14 mouse cellular contexts compared by ENCODE assay signal in the genomic region with DNA sequence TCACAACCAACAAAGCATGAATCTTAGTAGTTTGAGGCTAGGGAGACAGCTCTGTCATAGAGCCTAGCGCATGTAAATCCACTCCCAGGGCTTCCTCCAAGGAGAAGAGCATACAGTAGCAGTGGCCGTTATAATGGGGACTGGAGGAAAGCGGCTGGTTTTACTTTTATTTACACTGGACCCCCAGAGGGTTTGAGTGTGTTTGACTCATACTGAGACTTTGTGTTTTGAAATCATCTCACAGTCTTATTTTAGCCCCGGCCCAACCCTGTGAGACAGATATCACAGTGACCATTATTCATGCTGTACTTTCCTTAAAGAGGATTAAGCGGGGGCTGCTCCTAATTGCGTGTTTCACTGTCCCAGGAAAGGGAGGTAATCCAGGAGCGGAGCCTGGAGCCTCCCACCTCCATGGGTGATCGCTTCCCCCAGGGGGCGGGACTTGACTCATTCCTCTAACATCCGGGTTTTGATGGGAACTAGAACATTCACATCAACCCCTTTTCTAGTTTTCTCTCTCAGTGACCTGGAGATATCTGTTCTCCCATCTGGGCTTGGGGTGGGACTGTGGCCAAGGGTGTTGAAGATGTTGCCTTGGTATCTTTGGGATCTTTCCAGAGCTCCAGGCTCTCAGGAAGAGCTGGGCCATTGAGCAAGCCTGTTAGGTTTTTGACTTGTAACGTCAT. TPM values are rescaled to one million over a fixed set of nuclear protein-coding genes. Genes with fewer than 3 reads are reported as not detected.
A peak's percentile ranks its signal among the peaks of the same experiment; 100 is the strongest.
DNase-seq lines count a peak whose midpoint lies in the region; ATAC-seq and TF ChIP-seq lines count a peak whose summit lies in the region.
"Had no signal": no experiment of that assay in that cellular context is flagged by ENCODE, and none has a peak within 500 bp of the region (broad histone marks: within the 10 kb centered on the region; RNA-seq: fewer than 3 reads in every experiment).

No protein-coding gene starts in this region.

- no peaks in the 10 kb centered on the region; the same call in 1 of the 2 replicates for H3K4me1 ChIP-seq in kidney, postnatal 0 days (replicated peaks; ENCODE audit: insufficient read depth, low read length)
- peaks cover 36% of the 10 kb centered on the region for H3K4me1 ChIP-seq in hindbrain, embryonic 10.5 days (replicated peaks)
- H3K4me1 ChIP-seq: hindbrain, embryonic 15.5 days had no signal

- H3K4me3 ChIP-seq in kidney, postnatal 0 days (replicated peaks; ENCODE audit: low read depth, low read length) = no peak overlapping the region
- no peak overlapping the region for H3K4me3 ChIP-seq in C2C12 (ENCODE audit: insufficient read depth, poor library complexity, severe bottlenecking)
- no peak overlapping the region for H3K4me3 ChIP-seq in hindbrain, embryonic 10.5 days
- H3K4me3 ChIP-seq: forebrain, embryonic 10.5 days; hindbrain, embryonic 15.5 days had no signal

- H3K9me3 ChIP-seq in kidney, postnatal 0 days (replicated peaks; ENCODE audit: low read length) = no peaks in the 10 kb centered on the region
- no peaks in the 10 kb centered on the region for H3K9me3 ChIP-seq in hindbrain, embryonic 10.5 days
- H3K9me3 ChIP-seq: forebrain, embryonic 10.5 days; hindbrain, embryonic 15.5 days had no signal

- no peak for ATAC-seq in kidney, postnatal 0 days (replicated peaks; ENCODE audit: low FRiP score, low read depth)
- ATAC-seq: liver, postnatal 0 days had no signal

- H3K36me3 ChIP-seq in kidney, postnatal 0 days (ENCODE audit: insufficient read depth, low read length) = no peaks in the 10 kb centered on the region
- H3K36me3 ChIP-seq in C2C12 (ENCODE audit: control insufficient read depth, insufficient read depth) = no peaks in the 10 kb centered on the region
- no peaks in the 10 kb centered on the region for H3K36me3 ChIP-seq in hindbrain, embryonic 10.5 days
- H3K36me3 ChIP-seq: forebrain, embryonic 10.5 days; hindbrain, embryonic 15.5 days had no signal

- H3K27me3 ChIP-seq in kidney, postnatal 0 days (ENCODE audit: insufficient read depth, low read length) = no peaks in the 10 kb centered on the region
- H3K27me3 ChIP-seq in C2C12 (ENCODE audit: control insufficient read depth, insufficient read depth, insufficient read length) = no peaks in the 10 kb centered on the region
- no peaks in the 10 kb centered on the region for H3K27me3 ChIP-seq in hindbrain, embryonic 10.5 days (ENCODE audit: insufficient read depth, poor library complexity, severe bottlenecking)
- H3K27me3 ChIP-seq: hindbrain, embryonic 15.5 days had no signal

- H3ac ChIP-seq in C2C12 (ENCODE audit: control insufficient read depth, insufficient read length, low read depth) = no peak overlapping the region

- no peak overlapping the region for H3K27ac ChIP-seq in kidney, postnatal 0 days
- H3K27ac ChIP-seq in hindbrain, embryonic 10.5 days = no peak overlapping the region
- H3K27ac ChIP-seq: forebrain, embryonic 10.5 days; hindbrain, embryonic 15.5 days had no signal

- peaks cover 17% of the 10 kb centered on the region for H3K79me2 ChIP-seq in C2C12 (ENCODE audit: control insufficient read depth, insufficient read depth)

- WGBS in kidney, postnatal 0 days = 30% methylated on average over 11 of the region's 11 CpGs
- WGBS in hindbrain, embryonic 10.5 days = 61% methylated on average over 11 of the region's 11 CpGs

- intact Hi-C loops in gastrocnemius, postnatal 14 days (cut with DNase I; ENCODE audit: low total_unique reads) = no loop called here

- H3K79me3 ChIP-seq in C2C12 (ENCODE audit: low read depth) = no peaks in the 10 kb centered on the region

- DNase-seq in adrenal gland, adult (ENCODE audit: inconsistent age in 2 of 2, low spot score in 1 of 2) = peak; percentile 22 to 56
- no peak for DNase-seq in adrenal gland, postnatal 4 days (ENCODE audit: low spot score in 2 of 2)
- peak; percentile 41 for DNase-seq in kidney, postnatal 0 days (ENCODE audit: low spot score)
- no peak for DNase-seq in kidney, adult 18-20 months
- DNase-seq in gastrocnemius, postnatal 14 days = peak; percentile 50
- no peak for DNase-seq in retina, postnatal 1 day
- no peak for DNase-seq in hindbrain, embryonic 10.5 days (ENCODE audit: low spot score)
- DNase-seq: cerebellum, adult 2 months; liver, postnatal 0 days; thymus, adult 18-20 months had no signal

- no peak overlapping the region for H3K9ac ChIP-seq in kidney, postnatal 0 days (ENCODE audit: low read depth, low read length)
- H3K9ac ChIP-seq: hindbrain, embryonic 15.5 days; liver, postnatal 0 days had no signal

- H3K4me2 ChIP-seq in kidney, postnatal 0 days (ENCODE audit: low read length) = no peak overlapping the region
- H3K4me2 ChIP-seq: hindbrain, embryonic 15.5 days had no signal

- TF ChIP-seq CTCF in kidney, postnatal 0 days (IDR thresholded peaks at IDR 0.05; ENCODE audit: low read depth) = no peak
- no peak for TF ChIP-seq CTCF in C2C12 (IDR thresholded peaks at IDR 0.05; ENCODE audit: control insufficient read depth, insufficient read depth, insufficient read length)

TF ChIP-seq in C2C12, 6 proteins besides CTCF, POLR2A, EP300 and RAD21:
- TF ChIP-seq CEBPB (IDR thresholded peaks at IDR 0.05; ENCODE audit: low read depth) (peak; percentile 30), MAX (IDR thresholded peaks at IDR 0.05) (peak; percentile 10), MYOG (IDR thresholded peaks at IDR 0.05; ENCODE audit: control insufficient read depth, extremely low read depth, insufficient read length) (no peak), FOSL1 (IDR thresholded peaks at IDR 0.05; ENCODE audit: insufficient read depth, low read length, poor library complexity, severe bottlenecking) (no peak), MYOD1 (IDR thresholded peaks at IDR 0.05; ENCODE audit: control insufficient read depth, insufficient read length, low read depth) (no peak), USF1 (IDR thresholded peaks at IDR 0.05; ENCODE audit: low read depth) (no peak)

RNA-seq across cellular contexts. Expression of a gene that starts 20.0 kb away (rescaled TPM):
- total RNA-seq in adrenal gland, postnatal 4 days (2021) = 10 to 100 TPM; 12.9 to 16.6 TPM
- 0.95 and 1.2 TPM in 2 replicates for polyA plus RNA-seq in kidney, postnatal 0 days (2015; fragmentation: Nextera tagmentation; extraction: Ambion mirVana)
- 15.0 TPM for polyA plus RNA-seq in C2C12 (2012; fragmentation: generic; extraction: Trizol)
- 1 to 10 TPM; 2.2 to 4.0 TPM for total RNA-seq in gastrocnemius, postnatal 14 days (2021)
- polyA plus RNA-seq in hindbrain, embryonic 10.5 days (2016; fragmentation: Nextera tagmentation; extraction: Ambion mirVana) = 3.5 and 3.6 TPM in 2 replicates

RNA-seq across cellular contexts. Expression of a gene that starts 57.7 kb away (rescaled TPM):
- under 1 TPM; 0.06 to 0.11 TPM for total RNA-seq in adrenal gland, postnatal 4 days (2021)
- polyA plus RNA-seq in kidney, postnatal 0 days (2015; fragmentation: Nextera tagmentation; extraction: Ambion mirVana) = 0.01 TPM in 2 replicates
- not detected for polyA plus RNA-seq in C2C12 (2012; fragmentation: generic; extraction: Trizol)
- under 1 TPM; 0.02 TPM for total RNA-seq in gastrocnemius, postnatal 14 days (2021)
- 0.01 TPM in 1 of 2 replicates, not detected in the other for polyA plus RNA-seq in hindbrain, embryonic 10.5 days (2016; fragmentation: Nextera tagmentation; extraction: Ambion mirVana)
- total RNA-seq: MEL had no signal
- polyA plus RNA-seq: forebrain, embryonic 10.5 days had no signal

Comparison
In these comparisons a context has a peak if more than half of its experiments do, and no peak if none do; other contexts are left out.
1. DNase-seq: peak in adrenal gland, adult (2 of 2), kidney, postnatal 0 days (single experiment) and gastrocnemius, postnatal 14 days (single experiment); none in adrenal gland, postnatal 4 days (0 of 2), kidney, adult 18-20 months (single experiment), retina, postnatal 1 day (single experiment) and hindbrain, embryonic 10.5 days (single experiment).